Mouse (Mus musculus): Measurements from ENCODE around the gene Cabin1.
"Not testable (repeated sequence)": the region's sequence is repeated elsewhere in the genome, so short reads cannot be mapped to it uniquely, and the experiment has no call there.

Gene Cabin1

DNA sequence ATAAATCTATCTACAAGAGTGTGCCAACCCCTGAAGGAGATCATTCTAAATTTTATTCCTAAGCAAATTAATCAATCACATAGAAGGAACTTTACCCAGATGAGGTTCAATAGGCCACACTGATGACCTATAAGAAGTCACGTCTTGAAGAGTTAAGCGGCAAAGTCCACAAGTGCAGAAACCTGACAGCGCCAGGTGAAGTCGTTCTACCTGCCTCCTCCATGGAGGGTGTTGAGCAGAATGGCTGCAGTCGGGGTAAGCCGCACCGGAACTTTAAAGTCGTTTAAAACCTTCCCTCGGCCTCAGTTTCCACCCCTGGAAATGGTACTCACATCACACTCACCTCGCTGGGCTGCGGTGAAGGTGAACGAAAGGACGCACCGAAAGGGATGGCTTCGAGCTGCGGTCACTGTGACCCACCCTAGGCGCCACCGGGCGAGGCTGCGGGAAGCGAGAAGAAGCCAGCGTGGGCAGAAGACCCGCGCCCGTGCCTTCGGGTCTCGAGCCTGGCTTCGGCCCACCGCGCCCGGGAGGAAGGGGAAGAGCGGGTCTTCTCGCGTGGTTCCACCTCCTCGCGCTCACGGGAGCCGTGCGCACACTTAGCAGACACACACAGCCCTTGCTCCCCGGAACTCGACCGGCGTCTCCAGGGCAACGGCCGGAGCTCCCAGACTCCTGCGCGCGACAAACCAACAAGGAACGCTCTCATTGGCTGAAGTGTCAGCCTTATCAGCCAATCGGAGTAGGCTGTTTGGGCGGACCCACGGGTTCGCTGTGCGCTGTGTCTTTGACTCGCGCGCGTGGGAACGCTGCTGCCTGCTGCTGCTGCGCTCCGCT lies at the start of gene Cabin1:
TSS of gene Cabin1 (minus strand) at position 660 of the 837 bp plus-strand sequence.
- DNase-seq, result peak; percentile 99

DNA sequence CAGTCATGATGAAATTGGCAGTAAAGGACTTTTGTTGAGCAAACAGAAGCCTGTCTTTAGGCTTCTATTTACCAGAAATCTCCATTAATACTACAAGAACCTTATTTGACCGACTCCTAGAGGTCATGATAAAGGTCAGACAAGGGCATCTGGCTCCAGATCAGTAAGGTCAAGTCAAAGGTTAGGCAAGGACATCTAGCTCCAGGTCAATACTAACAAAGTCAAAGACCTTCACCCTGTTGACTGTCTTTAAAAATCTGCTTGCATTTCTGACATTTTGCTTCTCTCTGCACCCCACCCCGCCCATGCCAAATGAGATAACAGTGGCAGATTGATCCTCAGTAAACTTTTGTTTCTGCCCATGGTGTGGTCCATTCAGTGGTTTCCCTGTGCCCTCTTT lies 40.1 kb upstream of the Cabin1 start:
- no peak for DNase-seq

DNA sequence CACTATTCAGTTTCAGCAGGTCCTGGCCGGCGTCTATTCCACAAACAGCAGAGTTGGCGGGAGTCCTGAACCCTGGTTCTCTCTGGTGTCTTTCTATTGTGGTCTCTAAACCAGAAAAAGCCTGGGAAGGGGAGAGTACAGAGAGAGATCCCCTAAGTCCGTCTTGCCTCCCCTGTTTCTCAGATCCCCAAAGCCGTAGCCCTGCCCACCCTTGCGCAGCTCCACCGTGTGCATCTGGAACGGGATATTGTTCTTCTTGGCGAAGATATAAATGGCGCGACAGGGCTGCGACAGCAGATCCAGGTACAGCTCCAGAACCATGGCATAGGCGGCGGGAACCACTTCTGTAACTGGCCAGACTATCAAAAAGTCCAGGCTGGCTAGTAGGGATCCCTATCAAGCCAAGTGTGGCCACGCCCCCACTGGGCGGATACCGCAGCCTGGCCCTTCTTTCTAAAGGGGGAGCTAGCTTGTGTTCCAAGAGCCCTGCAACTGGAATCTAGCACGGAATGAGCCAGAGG lies 34.1 kb upstream of the Cabin1 start, which contains the start of gene Gstt1:
TSS of gene Gstt1 (minus strand) at position 409 of the 521 bp plus-strand sequence.
- DNase-seq, result peak; percentile 67

DNA sequence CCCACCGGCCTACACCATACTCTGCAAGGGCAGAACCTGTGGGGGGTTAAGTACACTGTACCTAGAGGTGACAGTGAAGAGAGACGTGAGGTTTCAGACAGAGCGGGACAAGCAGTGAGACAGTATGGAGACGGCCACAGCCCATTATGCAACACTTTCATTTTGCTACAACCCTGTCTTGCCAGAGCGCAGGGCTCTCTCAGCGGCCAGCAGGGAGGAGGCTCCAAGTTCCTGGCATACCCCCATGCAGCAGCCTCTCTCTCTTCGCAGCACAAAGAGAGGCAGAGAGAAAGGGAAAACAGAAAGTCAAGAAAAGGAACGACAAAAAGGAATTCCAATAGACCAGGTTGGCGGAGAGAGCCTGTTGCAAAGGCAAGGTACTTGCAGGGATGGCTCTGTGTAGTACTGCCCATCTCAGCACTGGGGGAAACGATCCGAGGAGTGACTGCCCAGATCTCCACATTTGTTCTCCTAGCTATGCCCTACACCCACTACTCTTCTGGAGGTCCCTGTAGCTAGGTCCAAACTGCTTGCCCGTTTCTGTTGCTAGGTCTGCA lies 33.6 kb upstream of the Cabin1 start:
- DNase-seq, result peak; percentile 49

DNA sequence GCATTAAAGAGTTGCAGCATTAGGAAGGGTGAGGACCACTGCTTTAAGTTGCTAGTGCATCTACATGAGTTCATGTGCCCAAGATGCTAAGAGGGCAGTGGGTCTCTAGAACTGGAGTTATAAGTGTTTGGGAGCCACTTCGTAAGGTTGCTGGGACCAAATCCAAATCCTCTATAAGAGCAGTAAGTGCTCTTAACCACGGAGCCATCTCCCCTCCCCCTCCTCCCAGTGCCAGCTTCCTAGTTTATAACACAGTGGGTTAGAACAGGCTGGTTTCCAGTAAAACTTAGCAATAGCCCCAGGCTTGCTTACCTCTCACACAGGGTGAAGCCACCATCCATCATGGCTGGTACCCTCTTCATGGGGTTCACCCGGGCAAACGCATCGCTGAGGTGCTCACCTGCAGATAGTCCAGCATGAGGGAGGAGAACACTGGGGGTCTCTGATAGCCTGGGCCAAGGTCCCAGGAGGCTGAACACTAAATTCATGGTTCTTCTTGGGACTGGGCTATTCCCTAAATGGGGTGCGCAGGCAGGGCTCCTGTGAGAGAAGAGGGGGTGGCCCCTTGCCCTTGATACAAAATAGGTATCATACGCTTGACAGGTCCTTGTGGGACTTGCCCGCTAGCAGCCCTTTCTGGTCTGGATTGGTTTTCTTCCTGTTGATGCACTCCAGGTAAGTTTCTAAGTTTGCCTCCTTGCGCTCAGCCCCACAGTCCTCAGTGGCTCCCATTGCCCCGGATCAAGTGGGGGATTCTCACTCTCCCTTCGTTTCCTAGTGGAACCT lies 32.8 kb upstream of the Cabin1 start:
- DNase-seq, result no peak

DNA sequence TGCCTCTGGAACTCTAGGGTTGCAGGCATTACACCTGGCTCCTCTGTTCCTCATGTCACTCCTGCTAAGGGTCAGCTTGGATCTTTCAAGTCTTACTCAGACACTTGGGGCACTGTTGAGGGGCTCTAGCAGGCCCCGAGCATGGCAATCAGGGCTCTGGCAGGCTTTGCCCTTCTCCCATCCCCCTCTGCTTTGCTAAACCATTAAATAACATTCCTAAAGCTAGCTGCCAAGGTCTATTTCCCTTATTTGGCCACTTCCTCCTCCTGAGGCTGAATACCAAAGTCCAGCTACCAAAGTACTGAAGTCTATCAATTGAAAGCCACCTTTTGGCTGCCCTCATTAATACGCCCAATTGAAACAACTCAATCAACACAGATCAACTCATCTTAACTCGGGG lies 30.7 kb upstream of the Cabin1 start:
- DNase-seq, result peak; percentile 37

DNA sequence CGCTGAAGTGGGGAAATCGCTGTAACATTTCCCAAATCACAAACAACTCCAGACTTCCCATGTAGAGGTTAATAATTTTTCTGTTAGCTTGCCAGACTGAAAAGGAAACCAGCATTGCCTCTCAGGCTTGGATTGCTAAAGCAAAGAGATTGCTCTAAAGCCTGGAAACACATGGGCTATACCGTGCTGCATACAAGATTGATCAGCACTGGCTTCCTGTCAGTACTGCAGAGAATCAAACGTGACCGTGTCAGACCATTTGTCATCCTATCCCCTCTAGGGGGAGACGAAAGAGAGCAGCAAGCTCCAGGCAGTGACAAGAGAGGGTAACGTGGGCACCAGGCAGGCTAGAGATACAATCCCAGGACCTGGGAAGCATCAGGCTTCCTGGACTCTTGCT lies 26.6 kb upstream of the Cabin1 start:
- DNase-seq, result no peak

DNA sequence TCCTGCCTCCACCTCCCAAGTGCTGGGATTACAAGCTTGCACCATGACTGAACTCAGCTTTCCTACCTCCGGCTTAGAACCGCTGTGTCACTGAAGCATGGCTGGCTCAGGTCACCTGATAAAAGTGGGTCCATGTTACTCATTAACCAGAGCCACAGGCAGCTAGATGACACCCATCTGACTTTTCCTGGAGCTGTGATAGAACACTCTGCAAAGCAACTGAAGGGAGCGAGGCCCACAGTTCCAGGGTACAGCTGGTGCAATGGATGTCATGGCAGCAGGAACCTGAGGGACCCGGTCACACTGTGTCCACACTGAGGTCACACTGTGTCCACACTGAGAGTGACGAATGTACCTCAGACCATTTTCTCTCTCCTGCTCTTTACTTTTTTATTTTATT lies 25.7 kb upstream of the Cabin1 start:
- DNase-seq, result no peak

DNA sequence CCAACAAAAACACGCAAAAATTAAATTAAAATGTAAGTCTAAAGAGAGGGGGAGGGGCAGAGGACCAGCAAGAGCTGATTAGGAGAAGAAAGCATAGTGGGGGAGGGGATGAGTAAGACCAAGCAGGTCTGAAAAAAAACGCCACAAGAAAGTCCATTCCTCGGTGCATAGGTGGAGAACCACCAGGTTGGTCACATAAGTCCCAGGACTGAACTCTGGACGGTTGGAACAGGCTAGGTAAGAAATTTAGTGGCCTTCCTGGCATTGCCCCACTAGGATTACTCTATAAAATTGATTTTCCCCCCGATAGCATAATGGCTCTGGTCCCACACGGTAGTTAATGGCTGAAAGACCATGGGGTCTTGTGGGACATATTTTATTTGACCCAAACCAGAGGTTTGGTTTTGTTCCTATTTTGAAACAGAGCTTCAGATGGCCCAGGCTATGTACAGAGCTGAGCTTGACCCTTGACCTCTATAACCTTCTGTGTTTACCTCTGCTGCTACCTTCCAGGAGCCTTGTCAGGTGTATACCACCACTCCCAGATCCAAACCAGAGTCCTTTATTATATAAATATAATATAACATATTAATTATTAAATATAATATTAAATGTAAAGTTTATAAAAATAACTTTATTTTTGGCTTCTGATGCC lies 25.1 kb upstream of the Cabin1 start:
- DNase-seq, result no peak

DNA sequence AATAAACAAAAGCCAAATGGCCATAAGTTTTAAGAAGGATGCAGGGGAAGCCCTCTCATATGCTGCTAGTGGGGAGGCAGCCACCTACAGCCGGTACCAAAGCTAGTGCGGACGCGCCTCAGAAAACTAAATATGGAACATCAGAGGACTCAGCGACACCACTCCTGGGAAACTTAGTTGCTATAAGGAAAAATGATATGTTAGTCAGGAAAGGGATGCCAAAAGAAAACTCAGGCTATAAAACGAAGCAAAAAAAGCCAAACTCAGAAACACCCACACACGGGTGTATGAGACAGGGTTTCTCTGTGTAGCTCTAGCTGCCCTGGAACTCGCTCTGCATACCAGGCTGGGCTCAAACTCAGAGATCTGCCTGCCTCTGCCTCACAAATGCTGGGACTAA lies 24.1 kb upstream of the Cabin1 start:
- no peak for DNase-seq

DNA sequence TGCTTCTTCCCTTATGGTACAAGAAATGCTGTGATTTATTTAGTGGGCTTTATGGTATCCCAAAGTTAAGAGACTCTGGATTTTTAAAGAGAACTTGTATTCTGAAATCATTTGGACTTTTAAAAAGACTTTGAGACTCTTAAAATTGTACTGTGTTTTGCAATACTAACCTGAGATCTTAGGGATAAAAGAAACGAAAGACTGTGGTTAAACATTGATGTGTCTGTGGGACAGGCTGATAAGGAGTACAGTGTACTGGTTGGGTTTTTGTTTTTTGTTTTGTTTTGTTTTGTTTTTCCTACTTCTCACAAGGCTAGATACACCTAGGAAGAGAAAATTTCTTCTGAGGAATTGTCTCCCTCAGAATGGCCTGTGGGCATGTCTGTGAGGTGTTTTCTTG lies 21.3 kb upstream of the Cabin1 start:
- DNase-seq, result no peak

DNA sequence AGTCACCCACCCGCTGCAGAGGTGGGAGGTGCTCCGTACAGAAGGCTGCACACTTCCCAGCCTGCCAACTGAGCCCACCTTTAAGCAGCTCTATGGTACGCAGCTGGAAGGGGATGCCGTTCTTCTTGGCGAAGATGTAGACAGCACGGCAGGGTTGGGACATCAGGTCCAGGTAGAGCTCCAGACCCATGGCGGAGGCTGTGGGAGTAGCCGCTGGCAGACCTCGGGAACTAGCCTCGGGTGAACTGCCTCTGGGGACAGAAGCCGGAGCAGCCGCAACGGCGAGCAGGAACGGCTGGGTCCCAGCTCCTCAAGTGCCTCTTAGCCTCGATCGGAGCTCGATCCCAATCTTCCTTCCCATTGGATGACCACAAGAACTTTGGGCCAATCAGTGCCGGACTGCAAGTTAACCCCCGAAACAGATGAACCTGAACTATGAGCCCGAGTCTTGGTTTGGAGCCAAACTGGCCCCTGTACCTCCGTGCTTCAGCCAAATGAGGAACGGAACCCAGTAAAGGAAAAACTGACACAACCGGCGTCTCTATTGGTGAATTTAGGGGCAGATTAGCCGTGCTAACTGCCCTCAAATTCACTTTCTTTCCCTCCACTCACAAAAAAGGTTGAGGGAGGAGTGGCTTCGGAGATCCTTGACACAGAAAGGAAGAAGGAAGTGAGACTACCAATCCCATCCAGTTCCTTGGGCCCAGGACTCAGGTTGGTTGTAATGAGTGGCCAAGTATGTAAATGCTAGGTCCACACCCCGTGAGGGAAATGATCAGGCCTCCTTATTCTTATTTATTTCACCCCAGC lies 16.8 kb upstream of the Cabin1 start, which contains the start of the genes Gm20441 and Gstt3:
TSS of gene Gm20441 (minus strand) at position 186 of the 810 bp plus-strand sequence.
TSS of gene Gstt3 (minus strand) at position 646 of the 810 bp plus-strand sequence.
- DNase-seq, result peak; percentile 63

DNA sequence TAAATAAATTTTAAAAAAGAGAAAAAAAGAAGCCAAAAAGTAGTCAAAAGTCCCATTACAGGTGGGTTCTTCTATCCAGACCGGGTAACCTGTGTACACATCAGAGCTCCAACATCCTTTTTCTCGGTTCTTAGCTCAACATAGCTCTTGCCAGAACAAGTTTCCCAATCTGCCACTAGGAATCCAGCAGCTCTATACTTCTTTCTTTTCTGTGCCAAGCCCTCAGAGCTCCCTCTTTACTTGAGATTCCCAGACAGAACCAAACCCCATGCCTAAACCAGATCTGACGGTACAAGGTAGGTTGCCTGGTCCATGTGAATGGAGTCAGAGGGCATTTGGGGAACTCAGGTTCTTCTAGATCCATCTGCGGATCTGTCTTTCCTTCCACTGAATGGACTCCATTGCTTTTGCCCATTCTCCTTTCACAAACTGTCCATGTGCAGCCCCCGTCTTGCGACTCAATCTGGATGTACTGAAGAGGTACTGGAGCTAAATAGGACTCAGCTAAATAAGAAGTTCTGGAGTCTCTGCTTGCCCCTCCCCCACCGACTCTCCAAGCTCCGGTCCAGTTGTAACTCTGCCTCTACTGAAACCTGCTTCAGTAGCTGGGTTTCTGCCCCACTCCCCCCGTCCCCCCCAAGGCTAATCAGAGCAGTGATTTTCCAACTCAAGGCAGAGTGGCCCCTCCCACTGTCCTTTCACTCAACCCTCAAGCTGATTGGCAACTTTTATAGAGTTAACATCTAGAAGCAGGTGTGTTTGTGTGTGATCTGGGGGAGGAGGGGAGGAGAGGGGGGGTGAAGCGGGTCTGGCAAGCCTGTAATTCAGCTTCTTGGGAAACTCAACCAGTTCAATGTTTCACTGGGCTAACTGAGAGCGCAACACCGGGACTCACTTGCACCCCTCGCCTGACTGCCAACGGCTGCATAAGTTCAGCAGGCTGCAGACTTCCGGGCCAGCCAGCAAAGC lies 15.3 kb upstream of the Cabin1 start:
- peak; percentile 19 for DNase-seq

DNA sequence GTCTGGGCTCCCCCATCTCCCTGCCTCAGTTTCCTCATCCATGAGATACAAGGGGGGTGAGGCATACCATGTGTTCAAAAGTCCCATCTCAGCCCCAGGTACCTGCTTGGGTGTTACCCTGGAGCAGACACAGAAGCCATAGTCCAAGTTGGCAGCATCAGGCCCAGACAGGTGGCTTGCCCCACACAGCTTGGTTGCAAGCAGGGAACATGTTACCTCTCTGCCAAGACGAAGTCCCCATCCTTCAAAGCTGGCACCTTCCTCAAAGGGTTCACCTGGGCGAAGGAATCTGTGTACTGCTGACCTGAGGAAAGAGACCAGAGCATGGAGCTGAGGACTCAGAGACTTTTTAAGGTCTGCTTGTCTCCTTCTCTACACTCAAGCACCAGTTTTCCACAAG lies 13.7 kb upstream of the Cabin1 start:
- no peak for DNase-seq

DNA sequence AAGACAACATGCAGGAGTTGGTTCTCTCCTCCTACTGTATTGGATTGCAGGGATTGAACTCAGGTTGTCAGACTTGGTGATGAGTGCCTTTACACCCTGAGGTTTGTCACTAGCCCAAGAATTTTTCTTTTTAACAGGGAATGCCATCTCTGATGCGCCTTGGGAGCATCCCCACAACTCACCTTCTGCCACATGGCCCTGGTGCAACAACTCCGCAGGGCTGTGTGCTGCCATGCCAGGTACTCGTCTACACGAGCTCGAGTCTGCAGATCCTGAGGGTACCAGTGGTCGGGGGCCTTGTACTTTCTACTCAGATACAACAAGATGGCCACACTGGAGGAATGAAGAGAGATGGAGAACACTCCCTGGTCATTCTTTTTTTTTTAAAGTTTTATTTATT lies 12.4 kb upstream of the Cabin1 start:
- no peak for DNase-seq

DNA sequence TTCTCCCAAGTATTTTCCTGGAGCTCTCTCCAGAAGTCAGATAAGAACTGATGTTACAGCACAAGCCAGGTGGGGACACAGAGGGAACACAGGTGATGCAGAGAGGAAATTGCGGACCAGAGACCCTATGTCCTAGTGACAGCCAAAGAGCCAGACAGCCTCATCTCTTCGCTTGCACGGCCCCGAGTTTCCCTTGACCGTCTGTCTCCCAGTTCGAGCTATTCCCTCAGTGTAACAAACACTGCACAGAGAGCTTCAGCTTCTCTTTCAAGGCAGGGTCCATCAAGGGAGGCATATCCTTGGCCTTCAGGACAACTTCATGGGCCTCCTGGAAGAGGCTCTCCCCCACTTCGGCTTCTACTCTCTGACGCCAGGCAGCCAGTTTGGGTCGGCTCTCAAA lies 10.4 kb upstream of the Cabin1 start:
- DNase-seq, result no peak

DNA sequence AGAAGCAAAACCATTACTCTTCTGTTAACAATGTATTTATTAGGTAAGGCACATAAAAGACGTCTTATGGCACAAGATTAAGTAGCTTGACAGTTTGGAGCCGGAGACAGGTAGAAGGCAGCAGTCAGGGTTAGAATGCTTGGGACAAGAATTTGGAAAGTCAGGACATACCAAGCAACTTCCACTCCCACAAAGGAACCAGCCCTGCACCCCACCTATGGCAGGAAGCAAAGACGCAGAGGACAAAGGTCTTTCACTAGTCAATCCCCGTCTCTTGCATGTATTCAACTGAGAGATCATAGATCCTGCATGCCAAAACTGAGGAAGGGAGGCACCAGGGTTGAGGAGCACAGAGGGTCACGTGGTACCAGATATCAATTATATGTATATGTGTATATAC lies 10.0 kb upstream of the Cabin1 start:
- no peak for DNase-seq

DNA sequence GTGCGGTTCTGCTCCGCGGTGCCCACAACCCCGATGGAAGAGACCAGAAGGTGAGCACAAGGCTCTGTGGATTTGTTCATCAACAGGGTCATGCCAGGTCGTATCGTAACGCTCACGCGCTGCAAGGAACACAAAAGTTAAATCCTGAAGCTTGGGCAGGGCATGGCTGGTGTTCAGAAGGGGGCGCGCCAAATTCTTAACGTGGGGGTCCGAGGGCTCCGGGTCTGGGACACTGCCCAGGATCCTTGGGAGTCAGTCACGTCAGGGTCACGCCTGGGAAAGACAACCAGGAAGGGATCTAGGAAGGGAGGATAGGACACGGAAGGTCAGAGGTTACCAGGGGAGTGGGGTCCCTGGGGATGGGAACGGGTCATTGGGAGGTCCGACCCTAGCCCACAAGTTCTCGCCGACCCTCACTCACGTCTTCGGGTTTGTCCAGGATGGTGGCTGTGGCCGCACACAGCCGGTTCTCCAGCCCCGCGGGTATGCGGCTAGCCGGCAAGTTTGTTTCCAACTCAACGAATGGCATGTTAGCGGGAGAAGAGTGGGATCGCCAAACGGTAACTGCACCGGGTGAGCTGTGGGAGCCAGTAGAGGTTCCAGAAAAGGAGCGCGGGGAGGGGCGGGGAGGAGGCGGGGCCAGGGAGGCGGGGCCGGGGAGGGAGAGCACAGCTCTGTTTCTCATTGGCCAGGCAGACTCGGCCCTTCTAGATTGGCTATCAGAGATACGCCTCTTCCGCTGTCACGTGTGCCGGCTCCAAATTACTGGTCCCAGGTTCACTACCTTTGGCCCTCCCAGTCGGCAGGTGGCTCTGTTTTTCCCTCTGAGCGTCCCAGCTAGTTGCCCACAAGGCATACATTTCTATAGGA lies 8.9 kb upstream of the Cabin1 start, which contains the start of gene Ddt:
TSS of gene Ddt (minus strand) at position 620 of the 870 bp plus-strand sequence.
- DNase-seq, result peak; percentile 95

DNA sequence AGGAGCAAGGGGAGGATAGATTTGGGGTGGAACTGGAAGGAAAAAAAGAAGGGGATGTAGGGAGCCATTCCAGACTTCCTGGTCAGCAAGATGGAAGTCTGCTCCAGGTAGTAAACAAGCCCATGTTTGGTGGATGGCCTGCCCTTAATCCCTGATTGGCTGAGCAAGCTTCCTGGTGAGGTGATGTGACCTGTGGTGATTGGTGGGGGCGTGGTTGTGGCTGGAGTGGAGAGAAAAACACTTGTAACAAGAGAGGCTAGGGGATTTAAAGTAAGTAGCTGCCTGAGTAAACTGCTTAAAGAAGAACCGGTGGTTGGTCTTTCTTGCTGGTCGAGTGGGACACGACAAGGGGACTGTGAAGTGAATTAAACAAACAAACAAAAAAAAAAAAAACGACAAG lies 3.6 kb upstream of the Cabin1 start:
- DNase-seq, result not testable (repeated sequence)

Measured in retina, postnatal 1 day (tissue).